Mouse (Mus musculus) right cerebral cortex, adult 18-20 months (tissue): ENCODE data around the gene Rai14.
A peak's percentile ranks its signal among the peaks of the same experiment; 100 is the strongest.

Experiments used
- DNase-seq: peaks from one replicate; pipeline ENCODE4 v3.0.0; 2022; ENCODE audit warnings: mixed read lengths

Gene Rai14

DNA sequence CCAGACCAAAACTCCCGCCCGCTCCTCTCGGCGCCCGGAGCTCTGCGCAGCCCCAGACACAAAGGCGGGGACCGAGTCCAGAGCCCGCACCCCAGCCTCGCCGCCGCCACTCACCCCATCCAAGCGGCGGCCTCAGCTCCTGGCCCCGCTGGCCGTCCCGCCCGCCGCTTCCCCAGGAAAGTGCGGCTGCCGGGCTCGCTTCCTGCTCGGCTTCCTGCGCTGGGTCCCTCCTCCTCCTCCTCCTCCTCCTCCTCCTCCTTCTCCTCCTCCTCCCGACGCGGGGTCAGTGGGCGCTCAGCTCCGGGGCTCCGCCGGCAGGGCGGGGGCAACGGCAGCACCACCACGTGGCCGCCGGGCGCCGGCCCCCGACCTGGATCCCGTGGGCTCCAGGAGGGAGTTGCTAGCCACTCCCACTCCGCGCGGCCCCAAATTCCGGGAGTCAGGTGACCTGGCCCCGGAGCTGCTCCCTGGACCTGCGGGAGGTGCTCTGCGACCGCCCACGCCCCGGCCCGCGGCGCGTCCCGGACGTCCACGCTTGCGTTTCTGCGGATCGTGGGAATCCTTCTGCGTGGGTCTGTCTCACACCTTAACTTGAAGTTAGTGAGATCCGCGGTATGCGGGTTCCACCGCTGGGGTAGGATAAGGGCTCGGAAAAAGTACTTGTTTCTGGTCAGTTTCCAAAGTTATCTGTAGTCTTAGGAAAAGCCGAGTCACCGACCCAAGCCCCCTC is at the start of gene Rai14:
TSS of gene Rai14 (minus strand) at position 216 of the 730 bp plus-strand sequence.
- DNase-seq: peak; percentile 53

DNA sequence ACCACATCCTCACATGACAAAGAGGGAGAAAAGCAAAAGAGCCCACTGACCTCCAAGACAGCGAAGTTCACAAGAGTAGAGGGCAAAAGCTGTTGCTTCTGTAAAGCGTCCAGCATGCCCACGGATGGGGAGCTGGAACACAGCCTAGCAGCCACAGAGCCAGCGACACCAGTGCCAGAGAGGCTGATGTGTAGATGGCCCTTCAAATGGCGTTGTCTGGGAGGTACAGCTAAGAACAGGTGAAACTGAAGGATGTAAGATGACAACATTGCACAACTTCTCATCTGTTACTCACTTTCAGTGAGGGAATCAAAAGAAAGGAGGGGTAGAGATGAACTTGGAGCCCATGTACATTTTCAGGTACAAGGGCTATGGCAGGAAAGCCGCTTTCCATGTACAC is 47.0 kb upstream of the Rai14 start:
- DNase-seq: no peak

DNA sequence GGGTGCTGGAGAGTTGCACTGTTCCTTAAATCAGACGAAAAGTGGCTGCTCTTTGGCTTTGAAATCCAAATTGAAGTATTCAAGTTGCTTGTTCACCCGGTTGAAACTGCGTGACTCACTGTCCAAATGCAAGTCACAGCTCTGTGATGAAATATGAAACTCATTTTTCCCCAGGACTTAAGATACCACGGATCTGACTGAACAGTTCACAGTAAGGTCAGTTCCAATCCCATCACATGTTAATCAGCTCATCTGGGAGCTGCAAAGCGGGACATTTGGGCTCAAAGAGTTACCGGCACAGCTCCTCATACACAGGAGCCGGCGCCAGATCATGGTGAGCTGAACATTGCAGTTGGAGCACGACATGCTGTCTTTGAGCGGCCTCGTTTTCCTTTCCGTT is 45.6 kb upstream of the Rai14 start:
- no peak for DNase-seq

- DNase-seq: no peak
Measured at GRCm38 (mm10) chr15:10759440-10759839, 45.0 kb upstream of the Rai14 start.

DNA sequence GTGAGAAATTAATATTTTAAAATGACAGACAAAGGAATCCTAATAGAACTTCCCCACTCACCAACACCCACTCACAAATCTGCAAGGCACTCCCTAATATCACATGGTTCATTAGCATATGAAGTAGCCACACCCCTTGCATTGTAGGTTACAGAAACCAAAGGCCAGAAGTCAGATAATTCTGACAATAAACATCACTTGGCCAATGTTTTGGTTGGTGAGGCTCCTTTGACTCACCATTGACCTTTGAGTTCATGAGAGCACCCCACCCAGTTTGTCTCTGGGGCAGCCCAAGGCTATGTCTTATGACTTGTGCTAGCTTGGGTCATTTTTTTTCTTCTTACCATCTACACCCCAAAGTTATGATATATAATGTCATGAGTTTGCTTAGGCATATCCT is 44.4 kb upstream of the Rai14 start:
- DNase-seq: no peak

GRCm38 (mm10) chr15:10751141-10751540 is 36.7 kb upstream of the Rai14 start:
- no peak for DNase-seq

GRCm38 (mm10) chr15:10750339-10750738 is 35.9 kb upstream of the Rai14 start:
- DNase-seq: peak; percentile 54

- no peak for DNase-seq
Measured at GRCm38 (mm10) chr15:10749678-10750077, 35.3 kb upstream of the Rai14 start.

DNA sequence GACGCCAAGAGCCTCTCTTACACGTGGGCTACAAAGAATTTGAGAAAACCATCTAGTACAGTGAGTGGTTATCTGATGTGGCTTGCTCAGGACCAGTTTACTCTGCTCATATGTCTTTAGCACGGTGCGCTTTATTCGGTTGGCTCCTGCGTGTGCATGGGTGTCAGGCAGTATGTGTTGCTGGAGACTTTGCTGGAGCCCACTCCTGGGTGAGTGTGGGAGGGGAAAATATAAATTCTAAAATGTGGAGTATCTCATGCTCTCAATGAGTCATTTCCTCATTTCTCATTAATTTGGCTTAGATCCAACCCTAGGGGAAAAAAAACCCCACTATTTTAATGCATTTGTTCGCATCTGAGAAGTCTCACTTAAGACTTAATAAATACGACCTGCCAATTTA is 33.2 kb upstream of the Rai14 start:
- peak; percentile 45 for DNase-seq

DNA sequence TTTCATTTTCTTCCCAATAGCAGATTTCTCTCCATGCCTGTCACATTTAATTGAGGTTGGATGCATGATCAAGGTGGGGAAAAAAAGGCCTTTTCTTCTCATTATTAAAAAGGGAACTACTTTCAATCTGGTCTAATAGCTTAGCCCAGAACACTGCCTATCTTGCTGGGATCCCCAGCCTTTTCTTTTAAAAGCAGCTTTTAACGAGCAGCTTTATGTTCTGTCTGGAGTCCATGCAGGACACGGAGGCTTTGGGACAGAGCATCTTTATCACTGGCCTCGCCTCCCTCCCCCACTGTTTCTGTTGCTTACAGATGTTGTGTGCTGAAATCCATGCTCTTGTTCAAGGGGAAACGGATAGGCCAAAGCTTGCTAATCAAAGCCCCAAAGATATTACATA is 32.8 kb upstream of the Rai14 start:
- DNase-seq: no peak

DNA sequence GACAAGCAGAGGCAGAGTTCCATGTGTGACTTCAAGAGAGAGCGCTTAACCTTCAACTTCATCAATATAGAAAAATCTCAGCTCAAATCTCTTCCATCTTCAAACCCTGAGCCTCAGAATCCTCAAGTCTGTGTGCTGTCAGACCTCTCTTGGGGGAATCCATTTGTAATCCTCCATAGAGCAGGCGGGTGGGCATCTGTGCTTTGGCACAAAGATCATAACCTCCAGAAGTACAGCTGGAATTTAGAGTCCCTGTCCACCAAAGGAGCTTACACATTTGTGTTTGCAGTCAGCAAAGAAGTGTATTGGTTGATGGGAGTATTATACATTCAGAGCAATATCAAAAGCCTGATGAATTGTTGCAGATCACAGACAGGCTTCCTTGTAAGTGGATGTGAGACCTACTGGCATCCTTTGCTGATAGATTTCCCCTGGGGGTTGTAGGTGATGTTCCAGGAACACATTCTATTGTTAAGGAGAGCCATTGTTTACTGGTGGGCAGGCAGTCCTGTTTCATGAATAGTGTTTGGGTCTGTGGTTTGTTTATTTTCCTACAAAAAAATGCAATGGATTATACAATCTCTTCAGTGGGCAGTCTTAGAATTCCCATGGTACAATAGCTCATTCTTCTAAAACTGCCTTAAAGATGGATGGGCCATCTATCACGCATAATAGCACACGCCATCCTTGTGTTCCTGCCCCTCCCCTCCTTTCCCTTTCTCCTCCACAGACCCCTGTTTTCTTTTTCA is 32.1 kb upstream of the Rai14 start:
- DNase-seq: no peak

GRCm38 (mm10) chr15:10742441-10742840 is 28.0 kb upstream of the Rai14 start:
- no peak for DNase-seq

GRCm38 (mm10) chr15:10739279-10739678 is 24.9 kb upstream of the Rai14 start:
- no peak for DNase-seq

DNA sequence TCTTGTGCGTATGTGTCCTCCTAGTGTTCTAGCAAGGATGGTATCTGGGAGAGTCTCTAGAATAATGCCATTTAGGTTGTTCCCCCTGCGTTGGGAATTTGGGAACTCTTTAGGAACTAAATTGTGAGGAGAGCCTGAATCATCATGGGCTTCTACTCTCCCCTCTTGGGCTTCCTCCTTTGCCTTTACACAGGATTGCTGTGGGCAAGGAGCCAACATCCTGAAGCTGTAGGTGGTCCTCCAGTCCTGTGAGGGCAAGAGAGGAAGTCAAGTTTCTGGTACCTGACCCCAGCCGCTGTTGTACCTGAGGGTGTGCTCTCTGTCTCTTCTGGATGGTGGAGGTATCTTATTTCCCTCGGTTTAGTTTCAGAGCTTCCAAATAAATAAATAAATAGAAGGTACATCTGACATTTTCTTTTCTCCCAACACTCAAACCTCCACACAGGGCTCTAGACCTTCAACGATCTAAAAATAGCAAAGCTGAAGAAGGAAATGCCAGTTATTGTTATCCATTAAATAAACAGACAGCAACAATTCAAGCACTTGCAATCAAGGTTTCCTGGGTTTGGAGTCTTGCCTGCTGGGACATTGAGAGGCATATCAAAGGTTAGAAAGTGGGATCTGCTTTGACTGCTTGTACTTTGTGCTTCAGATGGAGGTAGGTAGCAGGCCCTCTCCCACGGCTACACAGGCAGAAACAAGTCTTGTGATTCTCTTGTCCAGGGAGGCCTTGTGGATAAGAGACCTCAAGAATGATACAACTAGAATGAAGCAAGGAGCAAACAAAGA is 24.1 kb upstream of the Rai14 start:
- DNase-seq: no peak

- no peak for DNase-seq
Measured at GRCm38 (mm10) chr15:10735948-10736347, 21.5 kb upstream of the Rai14 start.

DNA sequence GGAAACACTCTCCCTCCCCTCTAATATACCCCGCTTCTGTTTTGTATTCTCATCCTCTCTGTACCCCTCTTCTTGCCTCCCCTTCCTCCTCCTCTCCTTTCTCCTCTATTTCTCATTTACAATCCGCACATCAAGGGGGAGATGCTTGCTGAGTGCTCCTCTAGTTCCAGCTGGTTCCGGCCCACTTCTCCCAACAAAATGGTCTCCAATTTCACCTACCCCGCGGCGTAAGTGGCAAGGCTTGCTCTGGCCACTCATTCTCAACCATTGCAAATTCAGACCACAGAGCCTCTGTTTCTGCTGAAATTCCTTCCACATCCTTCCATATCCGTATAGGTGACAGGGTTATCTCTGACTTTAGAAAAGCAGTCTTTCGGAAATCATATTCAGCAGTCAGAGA is 20.8 kb upstream of the Rai14 start:
- DNase-seq: no peak

DNA sequence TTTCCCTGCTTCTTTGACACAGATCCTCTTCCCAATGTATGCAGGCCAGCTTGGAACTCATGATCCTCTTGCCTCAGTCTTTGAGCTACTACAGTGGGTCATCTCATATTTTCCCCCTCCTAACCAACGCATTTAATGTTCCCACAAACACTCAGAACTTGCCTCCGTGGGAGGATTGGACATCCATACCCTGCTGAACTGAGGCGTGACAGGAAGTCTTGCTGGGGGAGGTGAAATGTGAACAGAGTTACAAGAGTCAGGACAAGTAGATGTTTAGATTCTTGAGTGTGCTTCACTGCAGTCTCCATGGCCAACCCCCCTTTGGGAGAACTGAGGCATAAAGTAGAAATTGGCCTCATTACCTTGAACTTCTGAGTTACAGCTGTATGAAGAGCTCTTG is 17.0 kb upstream of the Rai14 start:
- no peak for DNase-seq

- DNase-seq: no peak
Measured at GRCm38 (mm10) chr15:10726272-10726671, 11.8 kb upstream of the Rai14 start.

DNA sequence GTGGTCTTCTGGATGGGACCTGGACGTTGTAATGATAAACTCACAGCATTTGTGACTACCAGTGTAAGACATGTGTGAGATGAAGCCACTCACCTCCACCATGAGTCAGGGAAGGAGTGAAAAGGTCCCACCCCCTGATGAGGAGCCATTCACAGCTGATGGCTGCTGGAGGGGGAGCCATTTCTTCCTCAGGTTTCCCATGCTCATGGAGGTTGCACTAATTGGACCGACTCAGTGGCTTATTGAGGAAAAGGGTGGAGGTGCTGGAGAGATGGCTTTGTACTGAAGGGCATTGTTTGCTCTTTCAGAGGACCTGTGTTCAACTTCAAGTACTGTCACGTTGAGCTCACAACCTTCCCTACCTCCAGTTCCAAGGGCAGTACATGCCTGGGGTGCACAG is 10.4 kb upstream of the Rai14 start:
- no peak for DNase-seq

GRCm38 (mm10) chr15:10723507-10723906 is 9.1 kb upstream of the Rai14 start:
- no peak for DNase-seq

- no peak for DNase-seq
Measured at GRCm38 (mm10) chr15:10722629-10723339, 8.4 kb upstream of the Rai14 start.

DNA sequence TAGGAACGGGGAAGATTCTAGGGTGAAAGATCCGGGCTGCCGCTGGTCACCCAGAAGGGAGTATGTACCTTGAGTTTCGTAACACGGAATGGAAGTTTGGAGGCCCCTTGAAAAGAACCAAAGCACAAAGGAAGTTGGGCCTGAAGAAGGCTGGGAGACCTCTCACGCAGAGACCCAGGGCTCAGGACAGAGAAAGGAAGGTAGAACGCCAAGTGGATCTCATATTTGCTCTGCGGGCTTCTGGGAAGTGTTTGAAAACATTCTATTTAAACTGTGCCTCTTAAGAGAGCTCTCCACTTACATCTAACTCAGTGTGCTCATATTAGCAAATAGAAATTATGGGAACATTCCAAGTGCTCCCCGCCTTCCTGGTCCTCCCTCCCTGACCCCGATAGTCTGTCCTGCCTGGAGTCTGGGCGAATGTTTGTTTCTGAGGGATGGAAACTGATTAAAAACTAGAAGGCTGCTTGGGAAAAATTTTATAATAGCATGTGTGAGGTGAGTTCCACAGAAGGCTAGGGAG is 6.9 kb upstream of the Rai14 start:
- DNase-seq: no peak

DNA sequence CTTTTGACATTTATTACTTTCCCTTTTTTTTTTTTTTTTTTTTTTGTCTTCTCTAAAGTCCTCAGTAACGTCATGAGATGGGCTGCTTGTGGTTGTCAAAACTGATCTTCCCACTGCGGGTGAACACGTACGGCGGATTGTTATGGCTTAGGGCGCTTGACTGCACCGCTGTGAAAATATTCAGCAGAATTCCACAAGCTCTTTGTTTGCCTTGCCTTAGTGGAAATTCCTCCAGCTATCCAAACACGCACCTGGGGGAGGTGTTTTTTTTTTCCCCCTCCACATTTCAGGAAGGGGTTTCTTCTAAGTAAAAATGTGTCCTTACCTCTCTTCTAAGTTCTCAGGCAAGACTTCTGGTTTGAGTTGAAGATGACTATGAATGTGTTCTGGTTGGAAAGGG is 6.2 kb upstream of the Rai14 start:
- DNase-seq: no peak
